Mouse (Mus musculus): ENCODE data around the gene Babam2. TPM values are rescaled to one million over a fixed set of nuclear protein-coding genes. Genes with fewer than 3 reads are reported as not detected.
"Not testable (repeated sequence)": the region's sequence is repeated elsewhere in the genome, so short reads cannot be mapped to it uniquely, and the experiment has no call there.

Babam2 gene
- total RNA-seq, 2 experiments from 2014 or later = 49.3 to 50.4 TPM

DNA sequence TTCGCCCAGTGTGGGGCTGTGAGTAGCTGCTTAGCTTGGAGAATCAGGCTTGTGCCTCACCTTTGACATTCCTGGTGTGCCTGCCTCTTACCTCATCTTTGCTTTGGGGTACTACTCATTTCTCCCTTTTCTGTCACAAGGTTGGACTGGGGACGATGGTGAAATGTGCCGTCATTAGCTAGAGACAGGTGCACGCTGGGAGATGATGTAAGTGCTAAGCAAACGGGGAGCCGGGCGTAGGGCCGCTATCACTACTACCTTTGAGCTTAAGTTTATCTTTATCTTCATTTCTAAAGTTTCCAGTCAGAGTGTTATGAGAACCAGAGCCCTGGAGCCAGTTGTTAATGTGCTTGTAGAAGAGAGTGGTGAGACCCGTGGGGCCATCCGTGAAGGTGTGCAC is 131.3 kb downstream of the Babam2 start:
- Histone ChIP-seq H3K27ac (no peak overlapping the region), H3K4me3 (no peak overlapping the region)
- DNase-seq (ENCODE audit: low spot score in 2 of 2) = no peak
- TF ChIP-seq CTCF (conservative IDR thresholded peaks at IDR 0.05) = no peak

DNA sequence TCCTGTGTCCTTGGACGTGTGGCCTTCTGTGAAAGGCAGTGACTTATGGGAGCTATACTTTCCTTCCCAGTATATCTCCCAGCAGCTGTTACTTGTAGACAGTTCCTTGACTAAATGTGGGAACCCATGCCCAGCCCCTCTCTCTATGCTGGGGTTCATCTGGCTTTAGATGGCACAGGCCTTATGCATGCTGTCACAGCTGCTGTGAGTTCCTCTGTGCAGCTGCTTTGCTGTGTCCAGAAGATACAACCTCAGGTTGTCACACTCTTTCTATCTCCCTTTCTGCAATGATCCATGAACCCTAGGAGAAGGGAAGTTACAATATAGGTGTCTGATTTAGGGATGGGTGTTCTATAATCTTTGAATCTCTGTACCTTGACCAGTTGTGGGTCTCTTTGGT is 132.1 kb downstream of the Babam2 start:
- Histone ChIP-seq H3K27ac (no peak overlapping the region), H3K4me3 (no peak overlapping the region)
- no peak for DNase-seq (ENCODE audit: low spot score in 2 of 2)
- no peak for TF ChIP-seq CTCF (conservative IDR thresholded peaks at IDR 0.05)

DNA sequence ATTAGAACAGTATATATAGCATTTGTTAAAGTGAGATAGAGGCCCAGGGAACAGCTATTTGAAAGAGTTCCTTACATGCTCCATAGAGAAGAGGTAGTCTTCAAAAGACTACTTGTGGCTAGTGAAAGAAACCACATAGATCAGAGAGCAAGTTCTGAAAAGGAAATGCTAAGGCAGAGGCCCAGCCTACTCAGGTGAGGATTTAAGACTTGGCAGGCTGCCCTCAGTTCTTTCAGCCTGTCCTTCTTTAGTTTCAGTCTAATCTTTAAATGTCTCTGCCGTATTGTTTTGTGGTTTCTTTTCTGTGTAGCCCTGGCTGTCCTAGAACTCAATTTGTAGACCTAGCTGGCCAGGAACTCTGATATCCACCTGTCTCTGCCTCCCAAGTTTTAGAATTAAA is 134.1 kb downstream of the Babam2 start:
- Histone ChIP-seq H3K27ac (no peak overlapping the region), H3K4me3 (no peak overlapping the region)
- DNase-seq (ENCODE audit: low spot score in 2 of 2) = no peak
- no peak for TF ChIP-seq CTCF (conservative IDR thresholded peaks at IDR 0.05)

DNA sequence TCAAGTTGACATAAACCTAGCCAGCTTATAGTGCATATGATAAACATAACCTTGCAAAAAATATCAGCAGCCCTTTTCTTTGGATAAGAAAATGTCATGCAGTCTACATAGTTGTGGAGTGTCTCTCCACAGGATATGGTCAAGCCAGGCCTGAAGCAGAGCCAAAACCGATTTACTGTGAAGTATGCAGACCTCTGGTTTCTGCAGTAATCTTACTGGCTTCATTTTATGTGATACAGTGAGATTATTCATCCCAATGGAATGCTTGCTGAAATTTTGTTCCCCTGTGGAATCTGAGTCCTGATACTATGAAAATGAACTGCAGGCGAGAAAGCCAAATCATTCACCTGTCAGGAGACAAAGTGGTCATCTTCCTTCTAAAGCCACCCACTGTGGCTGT is 138.2 kb downstream of the Babam2 start:
- no peak for TF ChIP-seq CTCF (conservative IDR thresholded peaks at IDR 0.05)
- Histone ChIP-seq H3K4me3 (no peak overlapping the region), H3K27ac (no peak overlapping the region)
- no peak for DNase-seq (ENCODE audit: low spot score in 2 of 2)

DNA sequence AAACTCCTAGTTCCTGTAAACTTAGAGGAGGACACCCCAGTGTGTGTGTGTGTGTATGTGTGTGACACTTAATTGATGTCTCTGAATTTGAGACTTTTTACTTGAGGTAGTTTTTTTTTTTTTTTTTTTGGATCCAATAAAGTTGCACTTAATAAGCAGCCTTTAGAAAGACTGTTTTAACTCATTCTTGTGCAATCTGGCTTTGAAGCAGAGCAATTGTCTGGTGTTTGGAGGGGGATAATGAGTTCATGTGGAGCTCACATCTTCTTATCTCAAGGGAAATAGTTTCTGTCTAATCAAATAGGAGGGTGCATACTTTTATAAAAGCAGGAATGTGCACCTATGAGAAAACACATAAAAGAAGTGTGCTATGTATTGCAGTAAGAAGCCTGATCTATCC is 142.5 kb downstream of the Babam2 start:
- DNase-seq (ENCODE audit: low spot score in 2 of 2) = no peak
- H3K27ac ChIP-seq = no peak overlapping the region
- no peak overlapping the region for H3K4me3 ChIP-seq
- no peak for TF ChIP-seq CTCF (conservative IDR thresholded peaks at IDR 0.05)

DNA sequence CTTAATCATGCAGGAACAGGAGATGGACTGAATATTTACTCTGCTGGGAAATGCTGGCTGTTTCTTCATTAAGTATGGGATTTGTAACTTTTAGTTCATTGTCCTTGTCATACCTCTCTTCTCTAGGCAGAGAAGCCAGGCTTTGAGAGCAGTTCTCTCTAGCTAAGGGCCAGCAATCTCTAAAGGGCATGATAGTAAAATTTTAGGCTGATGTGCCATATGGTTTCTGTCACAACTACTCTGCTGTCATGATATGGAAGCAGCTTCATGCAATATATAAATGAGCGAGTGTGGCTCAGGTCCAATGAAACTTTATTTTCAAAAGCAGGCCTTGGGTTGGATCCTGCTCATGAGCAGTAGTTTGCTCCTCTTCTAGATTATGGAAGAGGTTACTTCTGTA is 142.9 kb downstream of the Babam2 start:
- Histone ChIP-seq H3K27ac (no peak overlapping the region), H3K4me3 (no peak overlapping the region)
- DNase-seq (ENCODE audit: low spot score in 2 of 2) = no peak

DNA sequence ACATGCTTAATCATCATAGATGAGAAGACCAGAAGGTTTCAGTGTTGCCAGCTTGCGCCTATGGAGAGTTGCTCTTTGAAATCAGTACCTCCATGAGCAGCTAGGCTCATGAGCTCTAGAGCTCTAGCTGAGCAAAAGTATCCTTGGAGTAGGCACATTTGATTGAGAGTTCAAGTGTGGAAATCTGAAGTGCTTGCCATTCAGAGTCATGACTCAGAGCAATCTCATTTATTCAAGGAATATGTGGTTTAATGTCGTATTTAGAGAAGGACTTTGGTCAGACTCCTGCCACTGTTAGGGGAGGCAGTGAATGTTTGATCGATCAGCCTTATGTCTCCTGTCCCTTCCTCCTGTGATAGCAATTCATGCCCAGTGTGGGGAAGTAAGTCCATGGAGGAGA is 147.4 kb downstream of the Babam2 start:
- Histone ChIP-seq H3K27ac (no peak overlapping the region), H3K4me3 (no peak overlapping the region)
- TF ChIP-seq CTCF (conservative IDR thresholded peaks at IDR 0.05) = no peak
- no peak for DNase-seq (ENCODE audit: low spot score in 2 of 2)

More for the DNA sequence above, 142.9 kb downstream of the Babam2 start:
- TF ChIP-seq CTCF (conservative IDR thresholded peaks at IDR 0.05) = no peak

DNA sequence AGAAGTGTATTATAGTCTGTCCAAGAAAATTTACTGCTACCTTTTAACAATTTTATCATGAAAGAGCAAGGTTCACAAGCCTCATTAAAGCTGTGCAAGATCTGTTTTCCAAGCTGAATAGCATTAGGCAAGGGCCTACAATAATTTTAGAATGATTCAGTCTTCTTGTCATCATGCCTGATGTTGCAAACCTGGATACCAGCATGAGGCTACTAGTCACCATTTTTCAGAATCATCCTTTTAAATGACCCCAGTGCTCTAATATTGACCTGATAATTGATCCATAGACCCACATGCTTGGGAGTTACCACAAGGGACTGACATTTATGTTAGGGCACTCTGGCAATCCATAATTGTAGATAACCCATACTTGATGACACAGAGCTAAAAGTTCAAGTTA is 149.5 kb downstream of the Babam2 start:
- no peak overlapping the region for H3K4me3 ChIP-seq
- TF ChIP-seq CTCF (conservative IDR thresholded peaks at IDR 0.05) = no peak
- no peak overlapping the region for H3K27ac ChIP-seq
- no peak for DNase-seq (ENCODE audit: low spot score in 2 of 2)

DNA sequence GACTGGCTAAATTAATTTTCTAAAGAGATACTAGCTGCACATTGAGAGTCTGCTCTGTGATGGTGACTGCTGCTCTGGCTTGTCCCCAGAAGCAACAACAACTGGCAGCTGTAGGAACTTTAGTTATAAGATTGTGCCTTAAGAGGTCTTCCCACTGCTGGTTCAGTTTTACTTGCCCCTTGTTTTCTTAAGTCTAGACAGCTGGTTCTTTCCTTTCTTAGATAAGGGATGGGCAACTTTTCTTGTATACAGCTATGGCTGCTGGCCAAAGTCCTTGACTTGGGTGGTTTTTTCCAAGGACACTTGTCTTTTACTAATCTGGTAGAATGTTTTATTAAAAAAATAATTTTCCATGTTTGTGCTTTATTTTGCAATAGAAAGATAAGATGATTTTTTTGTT is 151.5 kb downstream of the Babam2 start:
- H3K27ac ChIP-seq = no peak overlapping the region
- TF ChIP-seq CTCF (conservative IDR thresholded peaks at IDR 0.05) = no peak
- DNase-seq (ENCODE audit: low spot score in 2 of 2) = no peak
- H3K4me3 ChIP-seq = no peak overlapping the region

DNA sequence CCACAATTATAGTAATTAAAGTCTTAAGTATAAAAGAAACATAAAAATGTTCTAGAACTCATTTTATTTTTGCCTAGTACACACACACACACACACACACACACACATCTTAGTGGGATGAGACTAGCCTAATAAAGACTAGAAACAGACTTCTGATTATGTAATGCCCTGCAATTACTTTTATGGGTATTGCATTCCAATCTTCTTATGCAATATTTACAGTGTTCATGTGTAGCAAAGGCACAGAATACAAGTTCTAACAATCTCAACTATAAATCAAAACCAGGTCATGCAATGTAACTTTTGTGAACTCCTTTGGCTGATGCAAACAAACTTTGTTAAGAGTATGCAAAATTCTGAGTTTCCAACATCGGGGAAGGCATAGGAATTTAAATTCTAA is 155.3 kb downstream of the Babam2 start:
- Histone ChIP-seq H3K4me3 (no peak overlapping the region), H3K27ac (no peak overlapping the region)
- no peak for DNase-seq (ENCODE audit: low spot score in 2 of 2)
- TF ChIP-seq CTCF (conservative IDR thresholded peaks at IDR 0.05) = no peak

DNA sequence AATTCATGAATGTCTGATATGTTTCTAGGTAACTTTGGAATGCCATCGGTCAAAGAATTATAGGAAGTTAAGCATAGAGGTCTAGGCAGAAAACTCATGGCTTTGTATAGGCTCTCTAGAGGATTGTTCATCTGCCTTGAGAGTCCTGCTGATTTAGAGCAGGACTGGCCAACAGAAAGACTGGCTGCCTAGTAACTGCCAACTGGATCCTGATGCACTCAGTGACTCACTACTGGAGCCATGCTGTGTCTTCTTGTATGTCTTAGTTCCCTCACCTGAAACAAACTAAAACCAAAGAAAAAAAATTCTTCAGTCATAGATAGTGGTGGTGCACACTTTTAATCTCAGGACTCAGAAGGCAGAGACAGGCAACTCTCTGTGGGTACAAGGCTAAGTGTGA is 156.3 kb downstream of the Babam2 start:
- H3K4me3 ChIP-seq = no peak overlapping the region
- no peak overlapping the region for H3K27ac ChIP-seq
- no peak for TF ChIP-seq CTCF (conservative IDR thresholded peaks at IDR 0.05)
- no peak for DNase-seq (ENCODE audit: low spot score in 2 of 2)

DNA sequence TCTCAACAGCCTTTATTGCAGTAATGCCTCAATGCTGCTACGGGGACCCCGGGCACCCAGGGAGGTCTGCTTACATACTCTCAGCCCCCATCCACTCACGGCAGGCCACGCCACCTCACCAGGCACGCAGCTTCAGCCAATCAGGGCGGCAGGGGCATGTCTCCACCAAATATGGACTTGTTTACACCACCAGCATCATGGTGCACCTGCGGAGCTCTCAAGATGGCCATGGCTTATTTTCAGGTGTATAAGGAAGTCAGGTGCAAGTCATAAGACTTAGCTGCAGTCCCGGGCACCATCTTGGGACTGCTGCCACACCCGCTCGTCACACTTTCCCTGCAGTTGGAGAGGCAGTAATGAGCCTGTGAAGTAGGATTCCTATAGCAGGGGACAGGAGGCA is 161.4 kb downstream of the Babam2 start:
- H3K27ac ChIP-seq = 0 out of 2 replicates have a peak overlapping the region, but pooled peaks have one; percentile 24
- not testable (repeated sequence) for H3K4me3 ChIP-seq; DNase-seq (ENCODE audit: low spot score in 2 of 2)

DNA sequence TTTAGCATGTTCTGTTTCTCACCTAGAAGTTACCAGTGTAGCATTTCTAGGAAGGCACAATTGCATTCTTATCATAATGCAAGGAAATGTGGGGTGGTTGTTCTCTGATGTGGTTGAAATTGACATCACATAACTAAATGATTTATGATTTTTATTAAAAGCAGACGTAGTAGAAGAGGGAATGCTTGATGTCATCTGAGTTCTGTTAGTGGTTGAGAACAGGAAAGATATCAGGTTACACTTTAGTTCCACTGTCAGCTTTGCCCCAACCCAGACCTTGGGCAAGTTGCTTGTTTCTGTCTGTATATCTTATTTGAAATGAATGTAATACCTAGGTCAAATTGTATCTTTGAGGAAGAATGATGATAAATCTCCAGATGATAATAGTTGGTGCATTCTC is 162.9 kb downstream of the Babam2 start:
- DNase-seq (ENCODE audit: low spot score in 2 of 2) = no peak
- no peak overlapping the region for H3K4me3 ChIP-seq
- no peak overlapping the region for H3K27ac ChIP-seq
- TF ChIP-seq CTCF (conservative IDR thresholded peaks at IDR 0.05) = no peak

DNA sequence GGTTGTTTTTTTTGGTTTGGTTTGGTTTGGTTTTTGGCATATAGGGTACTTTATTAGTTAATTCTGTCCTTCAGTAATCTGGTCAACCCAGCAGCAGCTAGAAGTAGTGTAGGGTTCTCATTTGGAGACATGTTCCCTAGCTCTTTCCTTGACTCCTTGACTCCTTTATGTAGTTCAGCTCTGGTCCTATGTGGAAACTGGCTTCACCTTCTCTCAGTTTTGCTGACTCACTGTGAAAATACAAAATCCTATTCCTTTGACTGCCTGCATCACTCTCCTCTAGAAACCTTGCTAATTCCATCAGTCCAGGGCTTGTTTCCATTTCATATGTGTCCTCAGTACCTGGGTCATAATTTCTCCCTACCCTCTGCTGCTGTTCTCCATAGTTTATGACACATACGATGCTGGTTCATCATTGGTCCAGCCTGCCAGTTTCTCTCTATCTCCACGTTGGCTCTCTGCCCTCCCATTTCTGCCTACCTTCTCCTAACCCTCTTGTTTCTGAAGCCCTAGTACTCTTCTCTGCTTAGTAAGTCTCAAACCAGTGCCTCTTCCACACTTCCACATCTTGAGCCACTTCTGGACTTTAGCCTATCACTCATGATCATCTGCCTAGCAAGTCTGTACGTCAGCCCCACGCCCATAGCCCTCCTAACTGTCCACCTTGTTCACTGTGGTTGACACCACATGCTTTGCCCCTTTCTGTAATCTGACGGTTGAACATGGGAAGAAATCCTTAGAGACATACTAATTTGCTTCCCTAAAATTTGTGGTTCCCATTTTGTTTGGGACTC is 163.5 kb downstream of the Babam2 start:
- TF ChIP-seq CTCF (conservative IDR thresholded peaks at IDR 0.05) = no peak
- DNase-seq (ENCODE audit: low spot score in 2 of 2) = no peak

More for the DNA sequence above, 163.5 kb downstream of the Babam2 start:
- no peak overlapping the region for H3K4me3 ChIP-seq
- no peak overlapping the region for H3K27ac ChIP-seq
